Mouse (Mus musculus) adrenal gland, postnatal 14 days (tissue): ENCODE results near the gene Ajap1. TPM values are rescaled to one million over a fixed set of nuclear protein-coding genes. Genes with fewer than 3 reads are reported as not detected.
A peak's percentile ranks its signal among the peaks of the same experiment; 100 is the strongest.

Experiments used
- DNase-seq: peaks from one replicate; pipeline ENCODE4 v3.0.0; 2021; ENCODE audit warnings: mixed read lengths
- total RNA-seq: library from RNA; stranded (reverse); gene quantifications from 2 replicates; pipeline ENCODE4 v1.2.3, GENCODE M21; 2021

Gene Ajap1
- total RNA-seq, 1 experiment from 2014 or later, result 3.3 TPM

GRCm38 (mm10) chr4:153453496-153453895, 29.1 kb downstream of the Ajap1 start:
- DNase-seq, result no peak

DNA sequence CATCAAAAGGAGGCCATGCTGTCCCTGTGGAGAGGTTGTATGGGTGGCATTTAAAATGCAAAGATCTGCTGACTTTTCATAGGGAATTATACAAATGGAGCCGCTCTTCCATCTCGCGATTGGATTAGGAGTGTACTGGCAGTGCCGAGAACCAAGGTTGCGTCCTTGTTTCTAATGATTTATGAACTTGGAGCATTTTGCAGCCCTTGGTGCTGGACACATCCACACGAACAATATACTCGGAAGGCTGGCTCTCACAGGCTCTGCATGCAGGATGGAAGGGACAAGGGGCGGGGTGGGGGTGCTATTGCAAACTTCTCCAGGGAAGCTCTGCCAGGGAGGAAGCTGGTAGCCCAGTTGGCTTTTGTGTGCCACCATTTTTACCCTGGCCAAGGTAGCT, 31.1 kb downstream of the Ajap1 start:
- DNase-seq, result peak; percentile 67

DNA sequence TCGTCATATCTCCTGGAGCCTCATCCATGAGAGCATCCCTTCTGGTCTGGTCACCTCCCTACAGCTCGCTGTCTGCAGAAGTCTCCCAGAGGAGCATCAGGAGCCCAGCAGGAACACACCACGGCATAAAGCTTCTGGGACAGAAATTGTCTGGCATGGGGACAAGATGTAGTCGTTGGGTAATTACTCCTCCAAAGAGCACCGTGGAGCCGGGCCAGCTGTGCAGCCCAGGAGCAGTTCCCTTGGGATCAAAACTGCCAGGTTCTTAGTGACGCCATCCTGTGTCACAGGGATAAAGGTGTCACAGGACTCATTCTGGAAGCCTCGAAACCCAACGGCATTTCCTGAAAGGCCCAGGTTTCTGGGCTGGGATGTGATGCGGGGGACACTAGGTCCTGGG, 40.1 kb downstream of the Ajap1 start:
- peak; percentile 54 for DNase-seq

GRCm38 (mm10) chr4:153439868-153440267, 42.7 kb downstream of the Ajap1 start:
- DNase-seq, result no peak

GRCm38 (mm10) chr4:153439031-153439430, 43.6 kb downstream of the Ajap1 start:
- no peak for DNase-seq

DNA sequence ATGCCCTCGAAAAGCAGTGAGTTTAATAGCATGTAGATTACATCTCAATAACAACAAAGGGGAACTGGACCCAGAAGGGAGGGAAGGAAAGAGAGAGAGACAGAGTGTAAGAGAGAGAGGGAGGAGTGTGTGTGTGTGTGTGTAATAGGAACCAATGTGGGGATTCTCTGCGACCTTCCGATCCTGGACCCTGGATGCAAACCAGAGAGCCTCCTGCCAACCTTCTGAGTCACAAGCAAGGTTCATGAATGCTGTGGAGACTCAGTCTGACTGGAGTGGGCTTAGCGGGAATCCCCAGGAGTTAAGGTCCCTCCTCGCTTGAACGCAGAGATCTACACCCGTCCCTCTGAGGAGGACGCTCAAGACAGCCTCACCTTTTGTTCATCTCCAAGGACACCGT, 45.4 kb downstream of the Ajap1 start:
- DNase-seq, result peak; percentile 51

GRCm38 (mm10) chr4:153435917-153436316, 46.7 kb downstream of the Ajap1 start:
- no peak for DNase-seq

GRCm38 (mm10) chr4:153429971-153430370, 52.6 kb downstream of the Ajap1 start:
- DNase-seq, result no peak

- DNase-seq, result peak; percentile 64
Observed at GRCm38 (mm10) chr4:153425961-153426656, 56.5 kb downstream of the Ajap1 start.

DNA sequence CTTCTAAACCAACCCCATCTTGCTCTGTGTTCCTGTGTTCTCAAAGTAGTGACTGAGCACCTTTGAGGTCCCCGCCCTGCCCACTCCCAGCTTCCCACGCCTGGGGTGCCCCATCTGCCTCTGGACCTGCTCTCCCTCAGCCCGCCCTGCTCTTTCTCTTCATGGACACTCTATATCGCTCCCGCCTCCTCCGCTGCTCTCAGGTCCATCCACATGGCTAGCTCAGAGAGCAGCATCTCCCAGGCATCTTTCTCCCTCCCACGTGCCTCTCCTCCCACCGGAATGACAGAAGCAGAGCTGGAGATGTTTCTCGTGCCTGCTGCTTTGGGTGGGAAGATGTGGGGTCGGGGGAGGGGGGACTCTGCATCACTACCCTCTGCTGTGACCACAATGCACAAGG, 58.3 kb downstream of the Ajap1 start:
- no peak for DNase-seq

DNA sequence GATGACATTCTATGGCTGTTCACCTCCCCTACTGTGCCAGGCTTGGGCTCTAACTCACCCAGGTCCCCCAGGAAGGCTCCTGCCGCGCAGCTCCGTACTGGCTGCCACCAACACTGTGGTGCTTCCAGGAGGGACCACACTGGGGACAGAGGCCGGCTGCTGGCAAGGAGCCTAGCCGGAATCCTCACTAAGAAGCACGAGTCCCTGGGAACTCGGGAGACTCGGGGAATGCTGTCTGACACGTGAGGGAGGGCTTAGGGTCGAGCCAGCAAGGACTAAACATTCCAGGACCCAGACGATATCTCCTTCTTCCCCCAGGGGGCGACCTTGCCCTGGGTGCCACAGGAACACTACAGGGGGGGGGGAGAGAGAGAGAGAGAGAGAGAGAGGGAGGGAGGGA, 64.7 kb downstream of the Ajap1 start:
- peak; percentile 81 for DNase-seq

GRCm38 (mm10) chr4:153417164-153417896, 65.3 kb downstream of the Ajap1 start:
- peak; percentile 23 for DNase-seq

DNA sequence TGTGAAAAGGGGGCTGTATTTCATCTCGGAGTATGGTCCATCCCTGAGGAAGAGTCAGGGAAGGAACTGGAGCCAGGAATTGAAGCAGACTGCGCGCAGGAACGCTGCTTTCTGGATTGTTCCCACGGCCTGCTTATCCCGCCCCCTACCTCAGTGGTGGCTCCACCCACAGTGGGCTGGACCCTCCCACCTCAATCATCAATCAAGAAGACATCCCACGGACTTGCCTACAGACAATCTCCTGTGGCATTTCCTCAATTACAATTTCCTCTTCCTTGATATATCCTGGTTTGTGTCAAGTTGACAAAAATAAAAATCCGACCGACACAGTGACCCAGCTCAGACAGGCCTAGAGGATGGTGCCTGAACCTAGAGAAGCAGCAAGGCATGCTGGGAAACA, 66.5 kb downstream of the Ajap1 start:
- DNase-seq, result no peak

- no peak for DNase-seq
Observed at GRCm38 (mm10) chr4:153398421-153398820, 84.2 kb downstream of the Ajap1 start.

- no peak for DNase-seq
Observed at GRCm38 (mm10) chr4:153387478-153387877, 95.1 kb downstream of the Ajap1 start.

GRCm38 (mm10) chr4:153381433-153381832, 101.2 kb downstream of the Ajap1 start:
- DNase-seq, result no peak

DNA sequence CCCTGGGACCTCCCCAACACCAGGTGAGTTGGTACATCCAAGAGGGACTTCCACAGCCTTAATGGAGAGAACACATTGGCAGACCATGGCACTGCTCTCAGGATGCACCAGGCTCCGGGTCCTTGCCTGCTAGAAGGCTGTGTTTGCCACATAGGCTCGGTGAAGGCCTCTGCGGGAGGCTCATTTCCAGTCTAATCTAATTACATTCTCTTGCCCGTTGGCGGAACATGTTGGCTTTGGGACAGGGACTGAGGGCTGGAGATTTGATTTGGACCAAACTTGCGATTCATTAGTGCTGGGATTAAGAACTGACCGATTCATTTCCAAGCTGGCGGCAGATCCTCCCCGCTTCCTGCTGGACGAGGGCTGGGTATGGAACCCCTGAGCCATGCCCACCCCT, 101.7 kb downstream of the Ajap1 start:
- DNase-seq, result no peak

- DNase-seq, result peak; percentile 14
Observed at GRCm38 (mm10) chr4:153377981-153378380, 104.6 kb downstream of the Ajap1 start.

DNA sequence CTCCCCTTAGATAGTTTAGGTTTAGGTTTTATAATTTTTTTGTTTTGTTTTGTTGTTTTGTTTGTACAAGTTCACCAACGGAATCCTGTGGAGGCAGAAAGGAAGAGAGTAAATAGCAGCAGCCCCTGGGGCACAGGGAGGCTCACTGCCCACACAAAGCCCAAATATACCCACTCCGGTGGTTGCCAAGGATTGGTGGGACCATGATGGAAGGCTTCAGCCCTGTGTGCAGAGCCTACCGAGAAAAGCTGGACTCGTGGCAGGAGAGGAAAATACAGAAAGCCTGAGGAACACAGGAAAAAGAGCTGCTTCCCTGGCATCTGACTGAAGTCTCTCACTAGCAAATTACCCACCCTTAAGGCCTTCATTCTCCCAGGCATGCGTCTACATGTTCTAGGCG, 108.4 kb downstream of the Ajap1 start:
- DNase-seq, result no peak

GRCm38 (mm10) chr4:153373125-153373524, 109.5 kb downstream of the Ajap1 start:
- DNase-seq, result no peak

DNA sequence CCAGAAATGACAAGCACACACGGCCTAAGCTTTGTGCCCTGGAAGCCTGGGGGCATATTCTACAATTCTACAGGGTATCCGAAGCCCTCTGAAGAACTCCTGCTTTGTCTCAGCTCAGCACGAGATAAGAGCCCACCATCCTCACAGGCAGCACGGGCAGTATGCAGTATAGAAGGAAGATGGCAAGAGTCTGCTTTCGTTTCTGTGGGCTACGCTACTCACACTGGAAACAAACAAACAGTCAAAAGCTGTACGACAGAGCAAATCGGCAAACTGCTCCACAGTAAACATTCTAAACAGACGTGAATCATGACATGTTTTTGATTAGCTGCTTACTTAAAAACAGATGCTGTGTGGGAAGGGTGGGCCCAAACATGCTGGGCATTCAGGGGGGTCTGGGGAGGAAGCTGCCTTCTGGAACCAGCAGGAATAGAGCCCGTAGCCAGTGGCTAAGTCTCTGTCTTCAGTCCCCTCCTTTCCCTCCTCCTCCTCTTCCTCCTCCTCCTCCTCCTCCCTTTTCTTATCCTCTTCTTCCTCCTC, 113.9 kb downstream of the Ajap1 start:
- no peak for DNase-seq

DNA sequence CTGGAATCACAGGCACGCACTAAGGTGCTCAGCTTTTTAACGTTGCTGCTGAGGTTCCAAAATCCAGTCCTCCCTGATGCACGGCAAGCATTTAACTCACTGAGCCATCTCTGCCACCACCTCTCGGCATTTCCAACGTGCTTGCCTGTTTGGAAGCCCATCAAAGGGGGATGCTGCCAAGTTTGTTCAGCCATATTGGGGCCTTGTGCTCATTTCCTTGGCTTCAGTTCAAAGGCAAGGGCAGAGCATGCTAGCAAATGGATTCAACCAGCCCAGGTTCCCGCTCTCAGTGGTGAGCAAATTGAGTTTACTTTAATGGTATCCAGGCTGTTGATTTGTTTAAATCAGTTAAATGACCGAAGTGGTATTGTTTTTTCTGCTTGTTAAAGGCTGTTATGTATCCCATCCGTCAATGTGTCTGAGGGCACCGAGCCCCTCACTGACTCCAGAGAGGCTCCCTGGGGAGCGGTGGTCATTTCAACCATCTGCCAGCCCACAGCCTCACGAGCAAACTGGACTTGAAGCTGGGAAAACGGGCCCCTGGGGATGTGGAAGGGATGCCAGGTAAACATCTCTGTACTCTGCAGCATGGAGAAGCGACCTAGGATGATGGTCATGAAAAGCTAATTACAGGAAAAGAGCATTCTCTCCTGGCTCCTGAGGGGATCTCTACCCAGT, 121.6 kb downstream of the Ajap1 start:
- DNase-seq, result peak; percentile 15

GRCm38 (mm10) chr4:153358243-153358550, 124.4 kb downstream of the Ajap1 start:
- DNase-seq, result no peak
